Mouse (Mus musculus) T-helper 2 cell (primary cell): ENCODE results near the gene 9130023H24Rik.

Source experiments
- in situ Hi-C: fragments of 300-600 bp; cut with MboI, MseI; formaldehyde crosslinking; loops from one replicate; pipeline ENCODE4 v1.15.1; 2025; ENCODE audit warnings: high pct_unique_total_duplicates

The 9130023H24Rik gene

DNA sequence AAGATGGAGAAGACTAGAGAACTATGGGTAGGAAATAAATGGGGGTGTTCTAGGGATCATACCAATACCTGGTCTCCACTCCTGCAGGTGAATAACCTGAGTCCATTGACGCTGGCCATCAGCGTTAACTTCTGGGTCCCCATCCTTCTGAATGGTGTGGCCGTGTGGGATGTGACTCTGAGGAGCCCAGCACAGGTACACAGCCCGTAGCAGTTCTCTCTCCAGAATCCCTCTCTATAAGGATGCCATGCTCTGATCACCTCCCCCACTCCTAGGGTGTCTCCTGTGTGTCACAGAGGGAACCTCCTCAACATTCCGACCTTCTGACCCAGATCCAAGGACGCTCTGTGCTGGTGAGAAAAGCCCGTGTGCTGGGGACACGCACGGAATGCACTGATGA is 34.8 kb downstream of the 9130023H24Rik start:
- in situ Hi-C loops, result loop anchor here (5.0 kb wide), 1 partner anchor 56 kb away; no protein-coding TSS in a partner anchor

DNA sequence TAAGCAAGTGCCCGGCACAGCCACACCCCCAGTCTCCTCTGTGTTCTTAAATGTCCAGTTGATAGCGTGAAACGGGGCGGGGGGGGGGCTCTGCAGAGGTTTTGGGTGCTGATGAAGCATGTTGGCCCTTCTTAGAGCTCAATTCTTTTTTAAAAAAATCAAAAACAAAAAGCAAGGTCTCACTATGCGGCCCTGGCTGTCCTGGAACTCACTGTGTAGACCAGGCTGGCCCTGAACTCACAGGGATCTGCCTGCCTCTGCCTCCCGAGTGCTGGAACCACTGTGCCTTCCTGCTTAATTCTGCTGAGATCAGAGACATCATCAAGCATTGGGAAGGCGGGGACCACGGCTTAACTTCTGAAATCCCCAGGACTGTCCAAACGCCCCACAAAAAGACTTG is 36.2 kb downstream of the 9130023H24Rik start:
- in situ Hi-C loops, result loop anchor here (5.0 kb wide), 1 partner anchor 54 kb away; no protein-coding TSS in a partner anchor
